Mouse (Mus musculus) lung, postnatal 0 days (tissue): ENCODE data around the gene Gosr1.

Experiments used
- CTCF ChIP-seq: IDR thresholded peaks from 2 replicates; pipeline ENCODE4 v1.5.1; 2016; ENCODE audit warnings: antibody characterized with exemption, mild to moderate bottlenecking
- EP300 ChIP-seq: IDR thresholded peaks from 2 replicates; pipeline ENCODE4 v1.6.1; 2016; ENCODE audit warnings: antibody characterized with exemption, mild to moderate bottlenecking, control low read depth

DNA sequence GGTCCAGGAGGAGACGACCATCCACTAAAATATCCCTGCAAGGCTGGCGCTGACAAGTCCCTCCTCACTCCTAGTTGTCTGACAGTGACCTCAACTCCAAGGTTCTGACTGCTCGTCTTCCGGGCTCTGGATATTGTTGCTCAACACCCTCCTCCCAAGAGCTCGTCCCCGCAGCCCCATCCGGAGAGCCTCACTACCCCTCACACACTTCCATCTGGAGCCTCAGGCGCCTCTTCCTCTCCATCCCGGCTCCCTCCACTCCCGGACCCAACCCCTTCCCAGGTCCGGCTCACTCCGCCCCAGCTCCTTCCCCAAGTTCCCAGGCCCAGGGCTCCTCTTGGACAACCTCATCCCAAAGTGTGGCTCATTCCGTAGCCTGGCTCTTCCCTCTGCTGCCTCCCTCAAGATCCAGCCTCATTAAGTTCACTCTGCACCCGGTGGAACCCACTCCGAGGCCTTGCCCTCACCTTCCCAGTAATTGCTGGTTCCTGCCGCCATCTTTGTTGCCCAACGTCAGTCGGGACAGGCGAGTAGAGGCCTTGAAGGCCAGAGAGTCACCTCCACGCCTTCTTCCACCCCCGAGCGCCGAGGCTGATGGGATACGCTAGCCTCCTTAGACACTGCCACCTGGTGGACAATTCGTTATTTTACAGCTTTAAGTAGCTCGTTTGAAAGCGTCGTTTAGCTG lies at the start of gene Gosr1:
- TF ChIP-seq CTCF, result peak; percentile 97
- no peak; the same call in 1 of the 2 replicates for TF ChIP-seq EP300
